Mouse (Mus musculus): ENCODE measurements around the gene Aqp2. TPM values are rescaled to one million over a fixed set of nuclear protein-coding genes. Genes with fewer than 3 reads are reported as not detected.

The Aqp2 gene
- not detected for total RNA-seq (2023)

GRCm38 (mm10) chr15:99578802-99579485 is at the start of gene Aqp2:
Gene Aqp2 (plus strand): TSS chr15:99579055.

GRCm38 (mm10) chr15:99590429-99591084 is 11.7 kb downstream of the Aqp2 start, which contains the start of gene Aqp5:
Gene Aqp5 (plus strand): TSS chr15:99590782.

GRCm38 (mm10) chr15:99600986-99601822 is 22.3 kb downstream of the Aqp2 start, which contains the start of gene Aqp6:
Gene Aqp6 (plus strand): TSS chr15:99601400.

Other genes with a start within 250 kb of the Aqp2 start
- gene Fmnl3, start 208.6 kb upstream of the Aqp2 start, total RNA-seq (2023), result 10 to 100 TPM; 43.9 to 48.0 TPM
- gene Tmbim6, start 186.2 kb upstream of the Aqp2 start, total RNA-seq (2023), result 100 to 1,000 TPM; 519 to 548 TPM
- gene Nckap5l, start 121.3 kb upstream of the Aqp2 start, total RNA-seq (2023), result 1 to 10 TPM; 1.7 to 2.9 TPM
- 1 to 10 TPM; 4.8 to 6.1 TPM for gene Bcdin3d, start 104.3 kb upstream of the Aqp2 start, total RNA-seq (2023)
- gene Faim2, start 50.9 kb upstream of the Aqp2 start, total RNA-seq (2023), result 1 to 10 TPM in 1 of 2 experiments, under 1 TPM in 1; 0.39 to 1.2 TPM
- gene Aqp5, start 11.7 kb downstream of the Aqp2 start, total RNA-seq (2023), result not detected
- not detected for gene Aqp6, start 22.3 kb downstream of the Aqp2 start, total RNA-seq (2023)
- gene Racgap1, start 72.6 kb downstream of the Aqp2 start, total RNA-seq (2023), result 10 to 100 TPM; 88.7 to 95.9 TPM
- gene Asic1, start 91.3 kb downstream of the Aqp2 start, total RNA-seq (2023), result under 1 TPM in 1 of 2 experiments, not detected in 1; 0.11 TPM
- gene Smarcd1, start 123.1 kb downstream of the Aqp2 start, total RNA-seq (2023), result 10 to 100 TPM; 16.6 to 18.7 TPM
- 1 to 10 TPM in 1 of 2 experiments, not detected in 1; 1.6 TPM for gene Gm17349, start 126.4 kb downstream of the Aqp2 start, total RNA-seq (2023)
- gene Gpd1, start 138.5 kb downstream of the Aqp2 start, total RNA-seq (2023), result under 1 TPM in 1 of 2 experiments, not detected in 1; 0.15 TPM
- gene Cox14, start 146.6 kb downstream of the Aqp2 start, total RNA-seq (2023), result 10 to 100 TPM; 44.6 to 46.1 TPM
- 10 to 100 TPM; 22.5 to 31.1 TPM for gene Cers5, start 193.8 kb downstream of the Aqp2 start, total RNA-seq (2023)

Data from neutrophil, adult 83 days (primary cell).